Mouse (Mus musculus): ENCODE measurements around the gene Tbc1d5.

GRCm38 (mm10) chr17:50737068-50737467, 442.1 kb downstream of the Tbc1d5 start:
- no peak for TF ChIP-seq CTCF (IDR thresholded peaks at IDR 0.05; ENCODE audit: borderline replicate concordance, control insufficient read depth, extremely low read depth, insufficient read depth, low read length, poor library complexity)
- TF ChIP-seq POLR2A (IDR thresholded peaks at IDR 0.05; ENCODE audit: control insufficient read depth, extremely low read depth, insufficient read depth, low read length, poor library complexity) = no peak

Measured in thymus, adult 2 months (tissue).